17 mouse cellular contexts compared by ENCODE assay signal in genomic region chr13:95007281-95007680, GRCm38 (mm10).
"Had no signal": no experiment of that assay in that cellular context is flagged by ENCODE, and none has a peak within 500 bp of the region (broad histone marks: within the 10 kb centered on the region; RNA-seq: fewer than 3 reads in every experiment).

No protein-coding gene starts in this region.

- H3K9me3 ChIP-seq: limb, embryonic 12.5 days; liver, embryonic 13.5 days; lung, embryonic 15.5 days; midbrain, embryonic 10.5 days; neural tube, embryonic 12.5 days; stomach, embryonic 15.5 days had no signal

- H3K9ac ChIP-seq: limb, embryonic 12.5 days; liver, embryonic 13.5 days; liver, postnatal 0 days; lung, embryonic 15.5 days; neural tube, embryonic 12.5 days; stomach, embryonic 15.5 days had no signal

- DNase-seq: kidney, adult 8-10 months; kidney, postnatal 25 days; layer of hippocampus, adult 9-11 months; liver; liver, embryonic 13.5 days; liver, postnatal 0 days; lung, postnatal 14 days; midbrain, embryonic 14.5 days; right cerebral cortex, postnatal 14 days; thymus, postnatal 14 days had no signal

- H3K4me1 ChIP-seq: limb, embryonic 12.5 days; liver, embryonic 13.5 days; lung, embryonic 15.5 days; midbrain, embryonic 10.5 days; neural tube, embryonic 12.5 days; stomach, embryonic 15.5 days had no signal

- H3K27me3 ChIP-seq: limb, embryonic 12.5 days; liver, embryonic 13.5 days; lung, embryonic 15.5 days; neural tube, embryonic 12.5 days; stomach, embryonic 15.5 days had no signal

- ATAC-seq: intestine, postnatal 0 days; liver, postnatal 0 days had no signal

- H3K27ac ChIP-seq: limb, embryonic 12.5 days; liver, embryonic 13.5 days; lung, embryonic 15.5 days; macrophage; midbrain, embryonic 10.5 days; neural tube, embryonic 12.5 days; stomach, embryonic 15.5 days had no signal

- H3K36me3 ChIP-seq: liver, embryonic 13.5 days; lung, embryonic 15.5 days; neural tube, embryonic 12.5 days; stomach, embryonic 15.5 days had no signal

- H3K4me3 ChIP-seq: limb, embryonic 12.5 days; liver, embryonic 13.5 days; lung, embryonic 15.5 days; midbrain, embryonic 10.5 days; neural tube, embryonic 12.5 days; stomach, embryonic 15.5 days had no signal

- H3K4me2 ChIP-seq: limb, embryonic 12.5 days; liver, embryonic 13.5 days; lung, embryonic 15.5 days; neural tube, embryonic 12.5 days; stomach, embryonic 15.5 days had no signal
